Mouse (Mus musculus): Measurements from ENCODE around the gene Msrb2. TPM values are rescaled to one million over a fixed set of nuclear protein-coding genes. Genes with fewer than 3 reads are reported as not detected.

Gene Msrb2
- total RNA-seq, 2 experiments from 2014 or later: 25.2 to 27.6 TPM

GRCm38 (mm10) chr2:19388329-19389103, 17.3 kb downstream of the Msrb2 start:
- no peak for DNase-seq

DNA sequence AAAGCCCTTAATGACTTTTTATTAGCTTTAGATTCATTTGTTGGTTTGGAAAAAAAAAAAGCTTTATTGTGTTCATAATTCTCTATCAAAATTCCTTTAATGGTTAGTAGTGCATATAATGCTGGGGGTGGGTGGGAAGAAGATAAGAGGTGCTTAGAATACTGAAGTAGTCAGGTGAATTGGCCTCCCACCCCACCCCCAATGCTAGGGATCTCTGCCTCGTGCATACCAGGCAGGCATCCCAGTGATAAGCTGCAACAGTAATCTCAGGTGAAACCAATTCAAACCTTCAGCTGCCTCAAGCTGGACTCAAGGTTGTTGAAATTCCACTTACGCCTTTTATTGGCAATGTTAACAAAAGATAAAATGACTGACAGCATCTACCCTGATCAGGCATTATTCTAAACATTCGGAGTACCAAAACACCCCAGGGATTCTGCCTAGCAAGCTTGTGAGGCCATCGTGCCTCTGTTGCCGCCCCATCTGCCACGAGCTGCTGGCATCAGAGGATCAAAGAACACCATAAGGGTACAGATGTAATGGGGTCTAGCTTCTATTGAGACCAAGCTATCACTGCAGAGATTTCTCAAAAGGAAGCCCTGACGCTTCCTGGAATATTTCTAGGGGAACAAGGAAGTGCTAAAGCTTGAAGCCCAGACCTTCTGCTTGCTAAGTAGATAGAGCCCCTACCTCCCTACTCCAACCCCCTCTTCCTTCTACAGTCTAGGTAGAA, 19.3 kb downstream of the Msrb2 start:
- no peak for DNase-seq

- DNase-seq: no peak
These were observed 20.4 kb downstream of the Msrb2 start for GRCm38 (mm10) chr2:19391649-19392048.

- DNase-seq: no peak
These were observed 21.6 kb downstream of the Msrb2 start for GRCm38 (mm10) chr2:19392793-19393192.

GRCm38 (mm10) chr2:19405409-19405808, 34.2 kb downstream of the Msrb2 start:
- no peak for DNase-seq

DNA sequence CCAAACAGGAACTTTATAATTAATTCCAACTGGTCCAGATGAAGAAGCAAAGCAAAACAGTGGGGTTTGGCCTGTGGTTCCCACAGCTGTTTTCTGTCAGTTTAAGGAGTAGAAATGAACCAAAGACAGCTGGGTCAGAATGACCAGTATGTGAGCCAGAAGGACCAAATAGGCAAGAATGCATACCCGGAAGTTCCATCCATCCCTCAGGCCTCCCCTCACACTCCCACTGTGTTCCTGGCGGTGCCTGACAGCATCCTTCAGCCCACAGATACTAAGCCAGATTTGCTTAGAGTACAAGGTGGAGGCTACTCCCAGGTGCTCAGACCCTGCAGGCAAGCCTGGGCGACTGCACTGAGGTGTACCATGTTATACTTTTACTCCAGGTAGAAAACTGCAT, 35.3 kb downstream of the Msrb2 start:
- no peak for DNase-seq

DNA sequence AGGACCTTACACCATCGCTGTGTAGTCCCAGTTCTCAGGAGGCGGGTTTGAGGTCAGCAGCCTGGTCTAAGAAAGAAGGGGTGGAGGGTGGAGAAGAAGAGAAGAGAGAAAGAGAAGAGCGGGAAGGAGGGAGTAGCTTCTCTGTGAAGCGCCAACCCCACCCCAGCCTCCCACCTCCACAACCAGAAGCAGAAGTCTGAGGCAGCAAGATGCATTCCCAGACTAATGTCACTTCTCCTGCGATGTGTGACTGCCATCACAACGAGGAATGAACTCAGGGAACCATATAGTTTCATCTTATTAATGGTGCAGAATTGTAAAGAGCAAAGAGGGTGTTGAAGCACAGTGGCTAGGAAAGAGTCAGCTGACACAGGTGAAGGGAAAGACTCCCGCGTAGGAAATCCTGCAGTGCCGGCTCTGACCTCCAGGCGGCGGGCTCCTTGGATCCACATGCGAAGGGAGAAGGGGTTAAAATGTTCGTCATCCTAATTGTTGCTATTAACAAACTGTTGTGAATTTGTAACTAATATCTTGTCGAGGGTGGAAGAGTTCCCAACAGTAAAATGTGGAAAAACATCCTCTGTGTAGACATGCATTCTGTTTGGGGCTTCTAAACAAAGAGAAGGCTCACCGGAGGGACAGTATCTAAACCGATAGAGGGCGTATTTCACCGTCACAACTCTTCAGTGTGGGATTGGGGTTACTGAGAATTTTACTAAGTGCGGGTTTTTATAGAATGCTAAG, 43.2 kb downstream of the Msrb2 start:
- DNase-seq: peak; percentile 75

GRCm38 (mm10) chr2:19415063-19415521, 43.9 kb downstream of the Msrb2 start:
- DNase-seq: peak; percentile 38

GRCm38 (mm10) chr2:19416066-19416465, 44.8 kb downstream of the Msrb2 start:
- no peak for DNase-seq

GRCm38 (mm10) chr2:19419686-19420345, 48.6 kb downstream of the Msrb2 start:
- DNase-seq: no peak

DNA sequence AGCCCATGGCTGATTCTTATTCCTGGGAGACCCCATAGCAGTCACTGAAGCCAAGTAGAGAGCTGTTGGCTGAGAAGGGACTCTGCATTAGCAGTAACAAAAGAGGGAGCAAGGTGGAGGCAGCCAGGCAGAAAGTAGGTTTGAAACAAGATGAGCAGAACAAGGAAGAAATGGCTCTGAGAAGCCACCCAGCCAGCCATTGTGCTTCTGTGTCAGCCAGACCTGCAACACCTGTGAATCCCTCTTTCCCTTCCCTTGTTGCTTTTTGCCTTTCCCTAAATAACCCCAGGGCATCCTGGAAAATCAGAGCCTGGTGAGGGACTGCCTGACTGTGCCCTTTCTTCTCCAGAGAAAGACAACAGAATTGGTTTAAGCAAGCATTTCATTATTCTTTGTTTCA, 51.0 kb downstream of the Msrb2 start:
- no peak for DNase-seq

GRCm38 (mm10) chr2:19423086-19423485, 51.8 kb downstream of the Msrb2 start:
- DNase-seq: no peak

- peak; percentile 80 for DNase-seq
These were observed 57.8 kb downstream of the Msrb2 start for GRCm38 (mm10) chr2:19429031-19429430.

DNA sequence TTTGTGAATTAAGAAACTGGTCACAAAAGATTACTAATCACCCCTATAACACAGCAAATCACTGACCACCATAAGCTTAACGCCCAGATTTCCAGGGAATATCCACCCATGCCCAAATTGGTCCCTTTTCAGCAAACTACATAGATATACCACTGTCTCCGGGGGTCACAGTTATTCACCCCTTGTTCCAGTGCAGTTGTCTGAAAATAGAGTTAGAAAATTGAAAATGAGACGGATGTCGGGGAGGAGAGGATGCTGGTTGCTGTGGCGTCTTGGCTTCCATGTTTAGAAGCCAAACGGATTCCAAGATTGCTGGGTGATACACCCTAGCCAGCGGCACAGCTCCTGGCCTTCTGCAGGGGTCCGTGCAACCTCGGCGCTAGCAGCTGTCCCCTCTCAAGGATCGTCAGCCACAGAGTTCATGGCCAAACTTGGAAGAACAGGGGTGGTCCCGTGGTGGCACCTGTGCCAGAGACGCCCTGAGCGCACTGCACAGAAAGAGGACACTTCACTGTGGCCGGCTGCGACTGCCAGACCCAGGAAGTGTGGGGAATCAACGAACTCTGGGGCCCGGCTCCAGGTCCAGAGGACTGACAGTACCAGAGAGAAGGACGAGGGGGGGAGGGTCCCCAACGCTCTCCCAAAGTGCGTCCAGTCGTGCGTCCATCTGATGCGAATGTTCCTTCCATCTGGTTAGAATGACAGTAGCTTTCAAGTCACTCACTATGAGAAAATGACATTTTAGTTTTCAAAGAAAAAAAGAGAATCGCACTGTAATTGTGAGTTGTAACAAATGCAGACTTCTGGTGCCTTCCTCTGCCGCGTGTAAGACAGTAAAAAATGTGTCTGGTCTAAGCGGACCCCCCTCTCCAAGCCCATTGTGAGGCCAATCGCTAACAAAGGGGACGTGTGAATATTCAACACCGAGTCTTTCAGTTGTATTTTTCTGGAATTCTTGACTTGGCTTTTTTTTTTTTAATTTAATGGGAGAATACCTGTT, 58.8 kb downstream of the Msrb2 start:
- DNase-seq: no peak

DNA sequence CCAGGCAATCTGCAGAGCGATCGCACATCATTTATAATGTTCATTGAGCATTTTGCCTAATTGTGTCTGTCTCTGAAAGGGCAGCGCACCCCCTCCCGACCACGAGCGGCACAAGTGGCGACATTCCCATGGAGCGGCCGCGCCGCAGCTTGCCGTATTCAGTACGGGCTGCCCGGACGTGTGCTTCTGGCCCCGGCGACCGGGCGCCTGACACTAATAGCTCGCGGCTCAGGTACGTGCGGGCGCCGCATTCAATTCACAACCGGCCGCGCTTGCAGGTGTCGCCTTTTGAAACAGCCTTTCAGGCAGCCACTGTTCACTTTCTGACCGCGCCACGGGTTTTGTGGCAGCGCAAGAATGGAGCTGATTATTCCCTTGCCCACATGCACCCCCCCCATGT, 59.5 kb downstream of the Msrb2 start:
- DNase-seq: no peak

GRCm38 (mm10) chr2:19431186-19431585, 59.9 kb downstream of the Msrb2 start:
- peak; percentile 12 for DNase-seq

DNA sequence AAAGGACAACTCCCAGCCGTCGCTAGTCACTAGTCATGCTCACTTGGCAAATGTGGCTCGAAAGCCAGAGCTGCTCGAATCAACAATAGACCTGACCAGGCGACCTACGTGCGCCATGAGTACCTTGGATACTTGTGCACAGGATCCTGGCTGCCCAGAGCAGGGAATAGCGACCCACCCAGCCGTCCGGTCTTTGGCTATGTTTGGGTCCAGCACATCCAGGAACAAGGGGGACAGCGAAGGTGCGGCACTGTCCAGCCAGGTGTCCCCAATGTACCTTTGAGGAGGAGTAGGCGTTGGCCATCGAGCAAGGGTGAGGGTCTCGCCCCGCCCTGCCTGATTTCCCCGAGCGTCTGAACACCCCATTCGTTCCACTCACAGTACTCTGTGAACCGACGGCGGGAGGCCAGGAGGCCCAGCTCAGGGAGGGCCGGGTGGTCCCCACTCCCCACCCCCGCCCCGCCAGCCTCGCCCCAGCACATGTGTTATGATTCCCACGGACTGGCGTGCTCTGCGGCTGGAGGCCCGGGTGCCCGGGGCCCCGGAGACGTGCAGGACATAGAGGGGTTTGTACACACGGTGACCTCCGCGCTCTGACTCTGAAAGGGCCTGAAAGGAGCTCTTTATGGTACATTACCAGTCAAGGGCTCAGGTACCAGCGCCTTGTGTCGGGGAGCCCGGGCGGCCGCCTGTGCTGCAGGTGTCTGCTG, 60.5 kb downstream of the Msrb2 start:
- DNase-seq: no peak

- DNase-seq: no peak
These were observed 73.1 kb downstream of the Msrb2 start for GRCm38 (mm10) chr2:19444346-19444745.
